Mouse (Mus musculus) B cell, adult 2 months (primary cell): ENCODE results near the gene Itpa.

ENCODE experiments used
- DNase-seq, 2 experiments: peaks; one replicate each; pipeline ENCODE4 v3.0.0; 2022

Itpa gene

DNA sequence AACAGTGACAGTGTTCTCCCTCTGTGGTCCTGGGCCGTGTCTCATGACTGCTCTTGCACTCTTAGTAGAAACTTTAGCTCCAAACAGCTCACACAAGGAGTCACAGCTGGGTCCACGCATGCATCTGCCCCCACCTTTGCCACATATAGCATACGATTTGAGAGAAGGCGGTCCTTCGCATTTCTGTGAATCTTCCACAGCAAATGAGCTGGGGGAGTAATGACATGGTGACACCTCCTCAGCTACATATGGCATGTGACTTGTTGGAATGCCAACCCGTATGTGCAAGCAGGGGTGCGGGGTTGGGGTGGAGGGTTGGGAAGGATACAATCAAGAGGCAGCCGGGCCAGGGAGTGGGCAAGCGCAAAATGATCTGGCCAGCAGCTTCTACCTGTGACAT, 10.9 kb upstream of the Itpa start:
- DNase-seq = no peak

GRCm38 (mm10) chr2:130657541-130657940, 9.9 kb upstream of the Itpa start:
- DNase-seq = no peak

DNA sequence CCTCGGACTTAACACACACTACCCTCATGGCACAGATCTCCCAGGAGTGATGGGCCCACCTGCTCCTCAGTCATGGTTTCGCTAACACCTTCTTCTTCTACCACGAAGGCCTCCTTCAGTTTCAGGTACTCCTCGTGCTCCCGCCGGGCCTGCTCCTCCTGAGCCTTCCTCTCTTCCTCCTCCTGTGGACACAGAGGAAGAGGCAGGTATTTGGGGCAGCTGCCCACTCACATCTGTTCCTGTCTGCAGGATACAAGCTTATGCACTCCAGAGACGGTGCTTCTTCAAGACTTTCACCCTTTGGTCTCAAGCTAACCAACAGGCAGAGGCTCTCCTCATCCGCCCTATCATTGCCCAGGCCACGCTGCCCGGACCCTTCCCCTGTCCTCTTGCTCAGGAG, 8.9 kb upstream of the Itpa start:
- no peak for DNase-seq

- no peak for DNase-seq
Observed at GRCm38 (mm10) chr2:130663342-130663741, 4.1 kb upstream of the Itpa start.

- DNase-seq = peak; percentile 89 to 91
Observed at GRCm38 (mm10) chr2:130664102-130664701, 3.2 kb upstream of the Itpa start, which contains the start of gene Ddrgk1. Ddrgk1 (minus strand) TSS chr2:130664659.

DNA sequence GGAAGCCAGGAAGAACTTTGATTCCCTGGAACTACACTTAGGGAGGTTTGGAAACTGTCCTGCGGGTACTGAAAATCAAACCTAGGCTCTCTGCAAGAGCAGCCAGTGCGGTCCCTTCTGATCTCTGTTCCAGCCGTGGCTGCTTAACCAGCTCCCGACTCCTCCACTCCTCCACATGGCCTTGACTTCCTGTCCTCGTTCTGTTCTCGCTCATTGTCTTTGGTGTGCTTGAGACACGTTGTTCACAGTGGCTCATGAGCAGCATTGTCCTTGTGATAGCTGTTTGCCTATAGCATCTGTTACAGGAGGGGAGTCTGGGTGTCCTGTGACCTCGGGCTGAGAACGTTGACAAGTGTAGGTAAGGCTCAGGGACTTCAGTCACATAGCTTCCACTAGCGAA, 9.8 kb downstream of the Itpa start:
- no peak for DNase-seq

DNA sequence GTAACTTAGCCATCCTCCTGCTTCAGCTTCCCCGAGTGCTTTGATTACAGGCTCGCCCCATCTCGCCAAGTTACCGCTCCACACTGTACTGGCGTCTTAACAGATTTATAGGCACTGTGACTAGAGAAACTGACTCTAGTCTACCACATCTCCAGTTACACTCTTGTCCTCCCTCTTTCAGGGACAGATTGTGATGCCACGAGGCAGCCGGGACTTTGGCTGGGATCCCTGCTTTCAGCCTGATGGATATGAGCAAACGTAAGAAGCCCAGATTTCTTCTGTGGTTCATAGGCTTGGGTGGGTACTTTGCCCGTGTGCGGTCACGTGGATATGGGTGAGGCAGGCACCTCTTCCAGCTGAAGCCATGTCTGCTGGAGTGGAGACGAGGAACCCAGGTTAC, 11.7 kb downstream of the Itpa start:
- no peak for DNase-seq

DNA sequence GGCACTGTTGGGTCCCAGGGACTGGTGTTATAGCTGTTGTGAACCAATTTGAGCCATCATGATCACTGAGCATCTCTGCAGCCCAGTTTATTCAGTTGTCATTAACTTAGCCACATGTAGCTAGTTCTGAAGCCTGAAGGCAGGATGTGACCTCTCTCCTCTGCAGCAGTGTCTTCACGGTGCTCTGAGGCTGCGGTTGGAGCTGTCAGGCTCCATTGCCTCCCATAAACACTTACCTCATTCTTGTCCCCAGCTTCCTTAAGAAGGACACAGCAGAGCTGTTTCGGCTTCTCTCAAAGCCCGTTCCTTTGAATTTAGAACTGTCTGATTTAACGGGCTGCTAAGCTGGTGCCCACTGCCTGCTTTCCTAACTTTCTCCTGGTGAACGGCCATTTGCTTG, 12.5 kb downstream of the Itpa start:
- DNase-seq = no peak

- DNase-seq = no peak
Observed at GRCm38 (mm10) chr2:130681531-130681930, 14.1 kb downstream of the Itpa start.

GRCm38 (mm10) chr2:130685426-130685825, 18.0 kb downstream of the Itpa start:
- DNase-seq = no peak

GRCm38 (mm10) chr2:130689011-130689410, 21.6 kb downstream of the Itpa start:
- DNase-seq = no peak

DNA sequence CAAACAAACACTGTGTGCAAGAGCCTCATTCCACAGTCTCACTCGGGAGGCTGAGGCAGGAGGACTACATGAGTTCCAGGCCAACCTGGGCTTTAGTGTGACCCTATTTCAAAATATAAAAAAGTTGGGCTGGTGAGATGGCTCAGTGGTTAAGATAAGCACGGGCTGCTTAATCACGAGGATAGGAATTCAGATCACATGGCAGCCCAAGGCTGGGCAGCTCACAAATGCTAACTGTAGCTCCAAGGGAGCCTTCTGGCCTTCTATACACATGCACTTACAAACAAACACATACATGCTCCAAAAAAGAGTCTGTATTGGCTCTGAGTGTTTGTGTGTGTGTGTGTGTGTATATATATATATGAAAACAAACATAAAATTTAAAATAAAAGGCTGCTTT, 26.2 kb downstream of the Itpa start:
- DNase-seq = no peak

DNA sequence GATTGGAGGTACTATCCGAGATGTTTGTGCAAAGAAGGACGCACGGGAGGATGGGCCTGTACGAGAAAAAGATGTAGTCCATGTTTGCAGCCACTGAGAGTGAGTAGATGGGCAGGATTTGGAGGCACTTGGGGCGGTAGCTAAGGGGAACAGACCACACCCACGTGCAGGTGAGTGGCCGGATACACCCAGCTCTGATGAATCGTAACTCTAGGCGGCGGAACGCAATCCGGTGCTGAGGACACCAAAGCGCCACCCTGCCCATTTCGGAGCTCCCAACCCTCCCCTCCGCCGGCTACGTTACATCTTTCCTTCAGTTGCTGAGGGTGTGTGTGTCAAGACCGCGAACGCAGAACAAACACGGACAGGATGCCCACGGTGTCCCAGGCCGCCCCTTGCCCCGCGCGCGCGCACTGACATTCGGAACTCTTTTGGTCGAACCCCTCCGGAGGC, 29.3 kb downstream of the Itpa start:
- DNase-seq = peak; percentile 42 to 47

DNA sequence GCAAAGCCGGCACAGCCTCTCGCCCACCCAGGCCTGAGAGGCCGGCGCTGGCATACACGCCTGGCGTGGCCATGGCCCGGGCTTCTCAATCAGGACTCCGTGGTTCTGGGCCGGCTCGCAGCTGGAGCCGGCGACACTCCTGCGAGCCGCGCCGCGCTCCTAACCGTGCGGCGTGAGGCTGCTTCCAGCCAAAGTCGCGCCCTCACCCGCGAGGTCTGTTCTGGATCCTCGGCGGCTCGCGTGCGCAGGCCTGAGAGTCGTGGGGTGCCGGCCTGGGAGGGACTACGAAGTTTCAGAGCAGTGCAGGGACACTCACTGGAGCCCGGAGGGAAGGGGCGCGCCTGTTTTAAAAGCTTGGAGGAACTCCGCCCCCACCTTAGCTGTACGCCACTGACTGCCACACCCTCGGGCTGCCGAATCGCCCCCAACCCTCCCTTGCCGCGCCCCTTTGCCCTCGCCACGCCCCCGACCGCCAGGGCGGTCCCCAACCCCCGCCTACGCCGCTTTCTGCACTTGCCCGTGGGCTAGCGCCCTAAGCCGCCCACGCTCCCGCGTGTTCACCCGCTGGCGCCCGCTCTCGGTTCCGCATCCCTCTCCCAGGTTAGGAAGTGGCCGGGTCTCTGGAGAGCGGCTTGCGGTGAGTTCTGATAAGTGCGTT, 29.9 kb downstream of the Itpa start, which contains the start of gene Slc4a11:
Gene Slc4a11 (minus strand): TSS at position 367 of the 658 bp plus-strand sequence.
- DNase-seq = peak; percentile 83

- no peak for DNase-seq
Observed at GRCm38 (mm10) chr2:130697821-130698266, 30.4 kb downstream of the Itpa start.

DNA sequence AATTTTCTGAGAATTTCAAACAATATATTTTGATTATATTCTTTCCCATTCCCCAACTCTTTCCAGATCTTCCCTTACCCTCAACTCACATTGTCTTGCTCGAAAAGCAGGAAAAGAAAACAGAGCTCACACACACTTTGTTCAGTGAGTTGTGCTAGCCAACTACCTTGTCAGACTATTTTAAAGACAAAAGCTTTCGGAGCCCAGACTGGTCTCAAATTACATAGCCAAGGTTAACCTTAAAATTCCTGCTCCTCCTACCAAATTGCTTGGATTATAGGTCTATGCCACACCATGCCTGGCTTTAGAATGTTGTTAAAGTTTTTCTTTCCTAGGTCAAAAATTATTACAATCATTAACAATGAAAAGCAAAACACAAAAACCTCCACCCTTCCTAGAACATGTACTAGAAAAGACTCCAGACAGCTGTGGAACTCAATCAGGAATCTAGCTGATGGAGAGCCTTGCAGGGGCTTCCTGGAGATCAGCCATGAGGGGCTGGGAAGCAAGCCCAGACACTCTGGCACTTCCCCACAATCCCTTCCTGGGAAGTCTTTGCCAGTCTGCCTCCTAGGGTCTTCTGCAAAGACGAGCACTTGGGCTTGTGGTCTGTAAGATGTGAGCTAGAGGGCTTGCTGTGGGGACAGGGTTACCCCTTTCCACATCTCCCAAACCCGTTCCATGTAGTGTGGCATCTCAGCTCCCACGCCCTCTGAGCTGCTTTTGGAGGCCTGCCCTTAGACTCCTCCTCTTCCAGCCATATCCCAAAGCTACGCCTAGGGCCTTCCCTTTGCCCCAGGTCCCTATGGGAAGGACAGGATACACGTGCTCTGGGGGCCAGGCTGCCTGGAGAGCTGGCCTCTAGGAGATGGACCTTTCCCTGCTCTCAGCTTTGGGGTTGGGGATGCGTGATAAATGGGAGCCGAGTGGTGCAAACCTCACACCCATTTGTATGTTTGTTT, 36.9 kb downstream of the Itpa start:
- DNase-seq = no peak

- no peak for DNase-seq
Observed at GRCm38 (mm10) chr2:130705178-130705577, 37.8 kb downstream of the Itpa start.

- DNase-seq = no peak
Observed at GRCm38 (mm10) chr2:130706602-130707001, 39.2 kb downstream of the Itpa start.

GRCm38 (mm10) chr2:130707057-130707456, 39.6 kb downstream of the Itpa start:
- no peak for DNase-seq

GRCm38 (mm10) chr2:130717951-130718350, 50.5 kb downstream of the Itpa start:
- DNase-seq = no peak

DNA sequence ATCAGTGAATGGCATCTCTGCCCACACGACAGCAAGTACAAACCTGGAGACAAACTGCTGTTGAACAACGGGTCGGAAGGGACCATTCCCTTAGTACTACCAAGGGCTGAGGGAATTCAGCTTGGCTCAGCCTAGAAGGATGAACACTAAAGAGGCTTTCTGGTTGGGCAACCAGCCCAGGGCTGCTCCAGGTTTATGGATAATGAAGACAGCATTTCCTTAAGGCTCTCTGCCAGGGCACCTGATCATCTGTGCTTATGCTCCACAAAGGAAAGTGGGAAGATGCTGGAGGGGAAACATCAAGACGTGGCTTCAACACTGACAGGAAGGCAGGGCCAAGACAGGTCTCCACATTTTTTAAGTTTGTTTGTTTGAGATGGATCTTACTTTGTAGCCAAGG, 57.0 kb downstream of the Itpa start:
- no peak for DNase-seq

DNA sequence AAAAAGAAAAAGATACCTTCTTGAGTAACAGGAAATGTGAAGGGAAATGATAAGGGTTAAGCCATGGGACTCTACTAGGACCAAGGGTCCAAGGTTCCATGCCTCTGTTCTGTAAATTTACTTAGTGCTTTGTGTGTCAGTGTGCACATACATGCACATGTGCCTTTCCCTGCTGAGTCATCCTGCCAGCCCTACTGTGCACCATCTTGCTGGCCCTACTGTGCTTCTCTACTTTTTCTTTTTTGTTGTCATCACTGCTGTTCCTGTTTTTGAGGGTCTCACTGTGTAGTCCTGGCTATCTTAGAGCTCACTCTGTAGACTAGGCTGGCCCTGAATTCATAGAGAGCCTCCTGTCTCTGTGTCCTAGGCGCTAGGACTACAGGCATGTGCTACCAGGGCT, 60.3 kb downstream of the Itpa start:
- DNase-seq = no peak

DNA sequence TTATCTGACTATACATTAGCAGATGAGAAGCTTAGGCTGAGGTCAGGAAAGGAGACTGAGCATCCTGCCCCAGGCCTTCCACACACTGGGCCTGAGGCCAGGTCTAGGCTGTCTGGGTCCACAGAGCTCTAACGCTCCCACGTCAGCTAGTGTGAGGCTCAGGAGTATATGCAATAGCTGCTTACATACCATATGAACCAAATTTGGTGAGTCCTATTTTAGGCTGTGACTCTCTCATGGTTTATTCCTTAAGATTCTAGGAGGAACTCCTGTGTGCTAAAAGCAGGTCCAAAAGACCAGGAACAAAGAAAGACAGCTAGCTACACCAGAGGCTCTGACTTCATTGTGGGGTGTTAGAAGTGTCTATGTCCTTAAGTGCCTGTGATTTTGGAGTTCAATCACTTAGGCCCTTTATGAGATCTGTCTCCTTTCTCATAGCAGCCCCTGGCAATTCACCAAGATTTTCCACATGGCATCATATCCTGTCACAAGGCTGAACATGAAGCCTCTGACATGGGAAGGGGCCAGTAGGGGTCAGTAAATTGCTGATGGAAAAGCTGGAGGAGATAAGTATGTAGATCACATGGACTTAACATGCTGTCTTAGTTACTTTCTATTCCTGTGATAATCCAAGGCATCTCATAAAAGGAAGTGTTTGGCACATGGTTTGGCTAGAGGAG, 61.6 kb downstream of the Itpa start:
- DNase-seq = no peak
